Mouse (Mus musculus): ENCODE data around the gene Nod2. TPM values are rescaled to one million over a fixed set of nuclear protein-coding genes. Genes with fewer than 3 reads are reported as not detected.

Gene Nod2
- polyA plus RNA-seq, 1 experiment from 2014 or later, result 0.19 TPM

DNA sequence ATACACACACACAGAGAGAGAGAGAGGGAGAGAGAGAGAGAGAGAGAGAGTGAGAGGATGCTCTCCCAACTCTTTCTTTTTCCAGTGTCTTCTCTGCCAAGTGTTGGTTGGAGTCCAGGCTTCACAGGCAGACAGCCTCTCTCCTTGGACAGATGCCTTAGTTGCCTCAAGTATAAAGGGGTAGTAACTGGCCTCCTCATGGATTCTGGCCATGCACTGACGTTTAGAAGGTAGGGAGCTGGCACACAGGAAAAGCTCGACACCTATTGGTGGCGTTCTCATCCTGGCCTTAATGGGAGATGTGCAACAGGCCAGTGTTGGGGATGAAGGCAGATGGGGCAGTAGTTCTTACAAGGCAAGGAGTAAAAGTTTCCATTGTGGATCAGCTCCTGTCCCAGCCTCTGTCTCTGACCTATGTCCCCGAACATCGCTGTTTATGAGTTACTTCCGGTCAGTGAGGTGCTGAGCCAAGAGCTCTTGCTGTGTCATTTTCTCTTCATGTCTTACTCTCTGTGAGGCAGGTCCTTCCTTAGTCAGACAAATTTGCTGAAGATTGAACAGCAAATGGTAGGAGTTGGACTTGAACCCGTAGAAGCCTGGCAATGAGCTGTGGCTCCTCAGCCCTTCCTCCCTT is 36.7 kb downstream of the Nod2 start:
- Histone ChIP-seq H3K9me3 (replicated peaks; ENCODE audit: control insufficient read depth, low read length, poor library complexity, severe bottlenecking) (no peaks in the 10 kb centered on the region), H3K4me1 (ENCODE audit: control insufficient read depth, insufficient read depth, low read length) (no peaks in the 10 kb centered on the region), H3K36me3 (ENCODE audit: control insufficient read depth, insufficient read depth, low read length) (no peaks in the 10 kb centered on the region), H3K4me2 (ENCODE audit: low read length) (no peak overlapping the region), H3K9ac (ENCODE audit: low read depth, low read length) (no peak overlapping the region), H3K4me3 (ENCODE audit: low read depth, low read length) (no peak overlapping the region), H3K27ac (ENCODE audit: low read length) (no peak overlapping the region), H3K27me3 (ENCODE audit: control insufficient read depth, insufficient read depth, low read depth, low read length) (no peaks in the 10 kb centered on the region)
- WGBS, result 89% methylated on average over 7 of the region's 7 CpGs
- no peak for ATAC-seq

DNA sequence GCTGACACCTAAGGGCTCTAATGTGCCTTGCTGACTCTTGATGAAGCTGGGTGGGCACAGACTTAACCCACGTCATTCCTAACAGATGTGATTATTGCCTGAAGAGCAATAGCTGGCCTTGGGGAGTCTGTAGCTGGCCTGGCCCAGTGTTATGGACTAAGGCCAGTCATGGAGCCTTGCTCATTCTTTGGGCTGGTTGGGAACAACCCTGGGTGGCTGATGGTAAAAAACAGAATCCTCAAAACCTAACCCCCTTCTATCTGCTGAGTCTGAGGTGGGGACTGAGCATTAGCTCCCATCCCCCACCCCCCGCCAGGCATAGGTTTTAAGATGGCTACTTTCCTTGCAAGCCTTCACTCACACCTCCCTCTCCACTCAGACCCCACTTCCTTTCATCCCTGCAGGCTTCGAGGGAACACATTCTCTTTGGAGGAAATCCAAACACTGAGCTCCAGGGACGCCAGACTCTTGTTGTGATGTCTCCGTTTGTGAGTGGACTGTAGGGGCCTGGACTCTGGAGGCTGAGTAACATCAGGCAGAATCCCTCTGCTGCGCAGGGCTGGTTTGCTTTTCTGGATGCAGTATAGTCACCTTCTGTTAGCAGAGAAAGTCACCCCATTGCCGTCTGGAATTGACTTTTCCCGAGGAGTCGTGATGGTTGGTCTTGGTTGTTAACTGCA is 39.3 kb downstream of the Nod2 start:
- no peak overlapping the region for H3K4me3 ChIP-seq (ENCODE audit: low read depth, low read length)

DNA sequence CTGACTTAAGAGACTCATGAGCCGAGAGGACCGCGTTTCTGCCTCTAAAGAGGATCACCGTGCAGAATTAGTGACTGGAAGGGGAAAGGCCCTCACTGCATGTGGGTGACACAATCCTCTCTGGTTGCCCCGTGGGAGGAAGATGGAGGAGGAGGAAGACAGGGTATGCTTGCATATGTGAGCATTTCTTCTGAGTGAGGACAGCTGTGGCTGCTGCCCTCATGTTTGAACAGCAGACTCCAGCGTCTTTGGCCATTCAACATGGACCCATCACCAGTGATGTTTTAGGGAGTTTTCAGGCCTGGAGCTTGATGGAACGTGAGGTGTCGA is 39.8 kb downstream of the Nod2 start:
- 85% methylated on average over 8 of the region's 8 CpGs for WGBS
- no peak for ATAC-seq
- no peaks in the 10 kb centered on the region for H3K4me1 ChIP-seq (ENCODE audit: control insufficient read depth, insufficient read depth, low read length)
- no peak overlapping the region for H3K9ac ChIP-seq (ENCODE audit: low read depth, low read length)
- H3K9me3 ChIP-seq (replicated peaks; ENCODE audit: control insufficient read depth, low read length, poor library complexity, severe bottlenecking), result no peaks in the 10 kb centered on the region
- H3K27me3 ChIP-seq (ENCODE audit: control insufficient read depth, insufficient read depth, low read depth, low read length), result no peaks in the 10 kb centered on the region
- H3K27ac ChIP-seq (ENCODE audit: low read length), result no peak overlapping the region
- H3K4me2 ChIP-seq (ENCODE audit: low read length), result no peak overlapping the region
- no peaks in the 10 kb centered on the region for H3K36me3 ChIP-seq (ENCODE audit: control insufficient read depth, insufficient read depth, low read length)
- no peak overlapping the region for H3K4me3 ChIP-seq (ENCODE audit: low read depth, low read length)

More for the DNA sequence above, 39.3 kb downstream of the Nod2 start:
- Histone ChIP-seq H3K9ac (ENCODE audit: low read depth, low read length) (no peak overlapping the region), H3K9me3 (replicated peaks; ENCODE audit: control insufficient read depth, low read length, poor library complexity, severe bottlenecking) (no peaks in the 10 kb centered on the region), H3K4me2 (ENCODE audit: low read length) (no peak overlapping the region), H3K27me3 (ENCODE audit: control insufficient read depth, insufficient read depth, low read depth, low read length) (no peaks in the 10 kb centered on the region), H3K36me3 (ENCODE audit: control insufficient read depth, insufficient read depth, low read length) (no peaks in the 10 kb centered on the region), H3K27ac (ENCODE audit: low read length) (no peak overlapping the region), H3K4me1 (ENCODE audit: control insufficient read depth, insufficient read depth, low read length) (no peaks in the 10 kb centered on the region)
- WGBS, result 73% methylated on average over 9 of the region's 9 CpGs
- ATAC-seq, result no peak

DNA sequence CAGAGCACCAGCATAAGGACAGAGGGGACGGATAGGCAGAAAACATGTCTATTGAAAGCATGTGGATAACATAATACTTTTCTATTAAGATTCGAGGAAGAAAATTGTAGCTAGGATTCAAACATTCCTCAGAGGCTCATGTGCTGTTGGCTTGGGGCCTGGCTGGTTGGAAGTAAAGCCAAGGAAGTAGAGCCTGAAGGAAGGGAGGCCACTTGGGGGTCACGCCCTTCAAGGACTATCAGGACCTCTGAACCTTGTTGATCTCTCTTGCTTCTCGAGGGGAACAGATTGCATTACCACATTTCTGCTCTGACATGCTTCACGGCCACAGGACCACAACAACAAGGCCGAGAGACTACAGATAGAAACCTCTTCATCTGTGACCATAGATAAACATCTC is 42.0 kb downstream of the Nod2 start:
- H3K36me3 ChIP-seq (ENCODE audit: control insufficient read depth, insufficient read depth, low read length), result no peaks in the 10 kb centered on the region
- H3K4me2 ChIP-seq (ENCODE audit: low read length), result no peak overlapping the region
- no peak overlapping the region for H3K9ac ChIP-seq (ENCODE audit: low read depth, low read length)
- H3K9me3 ChIP-seq (replicated peaks; ENCODE audit: control insufficient read depth, low read length, poor library complexity, severe bottlenecking), result no peaks in the 10 kb centered on the region
- H3K4me3 ChIP-seq (ENCODE audit: low read depth, low read length), result no peak overlapping the region
- 81% methylated on average over 6 of the region's 6 CpGs for whole genome bisulfite sequencing
- no peak for ATAC-seq
- no peaks in the 10 kb centered on the region for H3K27me3 ChIP-seq (ENCODE audit: control insufficient read depth, insufficient read depth, low read depth, low read length)
- H3K27ac ChIP-seq (ENCODE audit: low read length), result no peak overlapping the region
- no peaks in the 10 kb centered on the region for H3K4me1 ChIP-seq (ENCODE audit: control insufficient read depth, insufficient read depth, low read length)

DNA sequence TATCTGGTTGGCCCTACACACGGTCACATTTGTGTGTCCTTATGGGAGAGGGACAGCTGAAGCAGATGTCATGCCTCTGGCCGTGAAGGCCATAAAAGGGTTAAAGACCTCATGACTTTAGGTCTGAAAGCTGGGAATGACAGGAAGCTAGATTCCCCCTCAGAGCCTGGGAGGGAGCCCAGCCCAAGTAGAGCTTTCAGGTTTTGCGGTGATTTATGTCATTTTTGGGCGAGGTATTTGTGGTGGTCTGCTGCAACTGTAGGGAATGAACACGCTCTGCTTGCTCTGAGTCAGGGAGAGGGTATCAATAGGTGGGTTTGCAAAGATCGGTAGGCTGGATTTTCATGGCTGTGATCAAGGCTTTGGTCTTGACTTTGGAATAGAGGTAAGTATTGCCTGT is 42.8 kb downstream of the Nod2 start:
- no peaks in the 10 kb centered on the region for H3K4me1 ChIP-seq (ENCODE audit: control insufficient read depth, insufficient read depth, low read length)
- H3K9ac ChIP-seq (ENCODE audit: low read depth, low read length), result no peak overlapping the region
- no peaks in the 10 kb centered on the region for H3K27me3 ChIP-seq (ENCODE audit: control insufficient read depth, insufficient read depth, low read depth, low read length)
- H3K36me3 ChIP-seq (ENCODE audit: control insufficient read depth, insufficient read depth, low read length), result no peaks in the 10 kb centered on the region
- H3K9me3 ChIP-seq (replicated peaks; ENCODE audit: control insufficient read depth, low read length, poor library complexity, severe bottlenecking), result no peaks in the 10 kb centered on the region
- no peak for ATAC-seq
- WGBS, result 92% methylated on average over 6 of the region's 6 CpGs
- H3K4me2 ChIP-seq (ENCODE audit: low read length), result no peak overlapping the region
- no peak overlapping the region for H3K4me3 ChIP-seq (ENCODE audit: low read depth, low read length)
- H3K27ac ChIP-seq (ENCODE audit: low read length), result no peak overlapping the region

DNA sequence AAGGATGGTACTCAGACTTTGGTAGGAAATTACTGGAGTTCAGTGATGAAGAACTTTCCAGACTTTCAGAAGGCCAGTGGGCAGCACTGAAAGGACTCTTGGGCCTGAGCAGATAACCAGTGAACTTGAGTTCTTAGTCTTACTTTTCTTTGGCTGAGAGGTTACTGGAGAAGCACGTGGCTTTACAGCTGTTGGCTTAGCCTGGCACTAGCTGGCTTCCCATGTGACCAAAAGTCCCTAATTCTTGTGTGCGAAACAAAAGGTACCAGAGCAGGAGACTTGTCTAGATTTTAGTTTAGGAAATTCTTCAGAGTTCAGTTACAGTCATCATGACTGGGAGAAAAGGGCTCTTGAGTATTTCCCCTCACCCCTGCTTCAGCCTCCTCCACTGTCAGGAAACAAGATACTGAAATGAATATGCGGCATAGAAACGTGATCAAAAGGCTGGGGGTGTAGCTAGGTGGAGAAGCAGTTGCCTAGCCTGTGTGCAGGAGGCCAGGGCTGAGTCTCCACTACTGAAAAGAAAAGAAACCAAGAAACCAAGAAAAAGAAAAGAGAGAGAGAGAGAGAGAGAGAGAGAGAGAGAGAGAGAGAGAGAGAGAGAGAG is 44.3 kb downstream of the Nod2 start:
- Histone ChIP-seq H3K4me1 (ENCODE audit: control insufficient read depth, insufficient read depth, low read length) (no peaks in the 10 kb centered on the region), H3K4me3 (ENCODE audit: low read depth, low read length) (no peak overlapping the region), H3K27ac (ENCODE audit: low read length) (no peak overlapping the region), H3K9me3 (replicated peaks; ENCODE audit: control insufficient read depth, low read length, poor library complexity, severe bottlenecking) (no peaks in the 10 kb centered on the region), H3K9ac (ENCODE audit: low read depth, low read length) (no peak overlapping the region), H3K36me3 (ENCODE audit: control insufficient read depth, insufficient read depth, low read length) (no peaks in the 10 kb centered on the region), H3K4me2 (ENCODE audit: low read length) (no peak overlapping the region), H3K27me3 (ENCODE audit: control insufficient read depth, insufficient read depth, low read depth, low read length) (peaks cover 2% of the 10 kb centered on the region; the same call in 1 of the 2 replicates)
- no peak for ATAC-seq
- WGBS, result 63% methylated on average over 4 of the region's 4 CpGs

DNA sequence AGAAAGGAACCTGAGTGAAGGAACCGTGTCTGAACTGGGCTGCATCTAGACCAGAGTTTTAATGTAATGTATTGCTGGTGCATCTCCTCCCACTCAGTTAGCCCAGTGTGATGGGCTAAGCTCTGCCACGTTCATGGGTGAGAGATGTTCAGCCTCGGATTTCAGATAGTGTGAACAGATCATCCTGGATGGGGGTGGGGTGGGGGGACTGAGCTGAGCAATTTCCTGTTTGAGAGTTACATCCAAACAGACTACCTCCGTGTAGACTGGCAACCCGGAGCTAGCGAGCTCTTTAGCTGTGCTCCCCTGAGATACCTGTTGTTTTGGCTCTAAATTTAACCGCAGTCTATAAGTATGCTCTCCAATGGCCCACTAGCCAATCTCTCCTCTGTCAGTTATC is 44.8 kb downstream of the Nod2 start:
- WGBS, result 57% methylated on average over 7 of the region's 7 CpGs
- Histone ChIP-seq H3K36me3 (ENCODE audit: control insufficient read depth, insufficient read depth, low read length) (no peaks in the 10 kb centered on the region), H3K4me1 (ENCODE audit: control insufficient read depth, insufficient read depth, low read length) (no peaks in the 10 kb centered on the region), H3K27ac (ENCODE audit: low read length) (no peak overlapping the region), H3K27me3 (ENCODE audit: control insufficient read depth, insufficient read depth, low read depth, low read length) (peaks cover 2% of the 10 kb centered on the region; the same call in 1 of the 2 replicates), H3K9ac (ENCODE audit: low read depth, low read length) (no peak overlapping the region), H3K4me2 (ENCODE audit: low read length) (no peak overlapping the region), H3K4me3 (ENCODE audit: low read depth, low read length) (no peak overlapping the region), H3K9me3 (replicated peaks; ENCODE audit: control insufficient read depth, low read length, poor library complexity, severe bottlenecking) (no peaks in the 10 kb centered on the region)
- no peak for ATAC-seq

DNA sequence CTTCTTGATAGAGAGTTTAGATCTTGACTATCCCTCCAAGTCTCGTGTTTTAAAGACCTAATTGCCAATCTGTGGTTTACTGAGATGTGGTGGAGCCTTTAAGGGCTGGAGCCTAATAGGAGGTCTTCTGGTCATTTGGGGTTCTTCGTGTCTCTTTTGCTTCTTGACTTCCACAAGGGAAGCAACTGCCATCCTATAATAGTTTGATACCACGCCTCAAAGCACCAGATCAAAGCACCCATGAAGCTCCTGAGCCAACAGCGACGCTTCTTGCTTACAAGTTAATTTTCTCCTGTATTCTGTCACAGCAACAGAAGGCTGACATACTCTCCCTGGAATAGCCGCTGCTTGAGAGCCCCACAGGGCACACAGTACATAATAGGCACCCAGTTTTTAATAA is 45.8 kb downstream of the Nod2 start:
- ATAC-seq, result no peak
- H3K9ac ChIP-seq (ENCODE audit: low read depth, low read length), result no peak overlapping the region
- WGBS, result 63% methylated on average over 6 of the region's 6 CpGs

DNA sequence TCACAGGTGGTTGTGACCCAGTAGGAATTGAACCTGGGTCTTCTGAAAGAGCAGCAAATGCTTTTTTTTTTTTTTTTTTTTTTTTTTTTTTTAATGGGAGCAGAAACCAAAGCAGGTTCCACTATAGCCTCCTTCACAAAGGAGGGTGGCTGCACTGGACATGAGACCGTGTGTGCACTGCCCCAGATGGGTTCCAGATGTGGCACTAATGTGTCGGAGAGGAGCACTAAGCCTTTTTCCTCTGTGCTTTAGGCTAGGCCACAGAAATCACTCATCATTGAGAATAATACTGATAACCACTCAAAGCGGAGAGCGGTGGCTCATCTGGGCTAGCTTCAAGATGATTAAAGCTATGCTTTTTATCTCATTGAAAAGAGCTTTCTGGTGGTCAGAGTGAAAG is 46.3 kb downstream of the Nod2 start:
- WGBS, result 83% methylated on average over 4 of the region's 4 CpGs

More for the DNA sequence above, 45.8 kb downstream of the Nod2 start:
- Histone ChIP-seq H3K9me3 (replicated peaks; ENCODE audit: control insufficient read depth, low read length, poor library complexity, severe bottlenecking) (no peaks in the 10 kb centered on the region), H3K36me3 (ENCODE audit: control insufficient read depth, insufficient read depth, low read length) (no peaks in the 10 kb centered on the region), H3K27me3 (ENCODE audit: control insufficient read depth, insufficient read depth, low read depth, low read length) (peaks cover 2% of the 10 kb centered on the region; the same call in 1 of the 2 replicates), H3K4me2 (ENCODE audit: low read length) (no peak overlapping the region), H3K27ac (ENCODE audit: low read length) (no peak overlapping the region), H3K4me3 (ENCODE audit: low read depth, low read length) (no peak overlapping the region), H3K4me1 (ENCODE audit: control insufficient read depth, insufficient read depth, low read length) (peaks cover 3% of the 10 kb centered on the region)

More for the DNA sequence above, 46.3 kb downstream of the Nod2 start:
- peaks cover 2% of the 10 kb centered on the region; the same call in 1 of the 2 replicates for H3K27me3 ChIP-seq (ENCODE audit: control insufficient read depth, insufficient read depth, low read depth, low read length)
- no peak overlapping the region for H3K4me2 ChIP-seq (ENCODE audit: low read length)
- no peak overlapping the region for H3K27ac ChIP-seq (ENCODE audit: low read length)
- H3K9ac ChIP-seq (ENCODE audit: low read depth, low read length), result no peak overlapping the region
- no peaks in the 10 kb centered on the region for H3K36me3 ChIP-seq (ENCODE audit: control insufficient read depth, insufficient read depth, low read length)
- H3K9me3 ChIP-seq (replicated peaks; ENCODE audit: control insufficient read depth, low read length, poor library complexity, severe bottlenecking), result no peaks in the 10 kb centered on the region
- peaks cover 5% of the 10 kb centered on the region for H3K4me1 ChIP-seq (ENCODE audit: control insufficient read depth, insufficient read depth, low read length)
- no peak for ATAC-seq
- no peak overlapping the region for H3K4me3 ChIP-seq (ENCODE audit: low read depth, low read length)
